Mouse (Mus musculus): ENCODE data around the gene Gpc6. TPM values are rescaled to one million over a fixed set of nuclear protein-coding genes. Genes with fewer than 3 reads are reported as not detected.
A peak's percentile ranks its signal among the peaks of the same experiment; 100 is the strongest.

Gpc6 gene
- polyA plus RNA-seq, 1 experiment from 2014 or later, result 14.5 TPM

DNA sequence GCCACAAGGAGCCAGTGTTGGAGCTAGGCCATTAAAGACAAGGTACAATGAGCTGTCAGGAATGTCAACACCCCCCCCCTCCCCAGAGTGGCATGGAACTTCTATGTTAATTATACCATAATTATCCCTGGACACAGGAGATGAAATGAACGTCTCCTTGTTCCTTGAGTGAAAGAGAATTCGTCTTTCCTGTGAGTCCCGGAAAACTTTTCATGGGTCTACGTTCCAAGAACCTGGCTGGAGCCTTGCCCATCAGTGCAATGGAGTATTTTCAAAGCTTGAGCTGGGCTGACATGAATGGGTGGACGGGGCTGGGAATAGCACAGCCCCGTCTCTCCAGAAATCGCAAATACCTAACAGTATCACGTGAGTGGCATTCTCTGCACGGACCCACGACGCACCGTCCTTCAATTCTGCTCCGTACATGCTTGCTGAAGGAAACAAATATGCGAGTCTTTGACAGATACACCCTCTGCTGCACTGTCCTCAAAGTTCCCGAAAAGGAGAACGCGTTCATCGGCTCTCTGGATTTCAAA is 444.3 kb downstream of the Gpc6 start:
- ATAC-seq (ENCODE audit: insufficient number of reproducible peaks, insufficient read depth, low FRiP score, low read depth), result no peak
- H3K9me3 ChIP-seq (ENCODE audit: control insufficient read depth, low read length), result no peaks in the 10 kb centered on the region
- no peaks in the 10 kb centered on the region for H3K4me1 ChIP-seq (ENCODE audit: control insufficient read depth in 2 of 2, insufficient read depth in 2 of 2, low read length in 2 of 2)
- no peak overlapping the region for H3K27ac ChIP-seq (replicated peaks in 1 of 2; ENCODE audit: control insufficient read depth in 1 of 2, insufficient read depth in 1 of 2, low read depth in 2 of 2, low read length in 2 of 2)
- no peak overlapping the region for H3K4me3 ChIP-seq (ENCODE audit: control insufficient read depth in 1 of 2, insufficient read depth in 1 of 2, low read depth in 1 of 2, low read length in 2 of 2)
- H3K36me3 ChIP-seq (ENCODE audit: control insufficient read depth, insufficient read depth, low read length), result no peaks in the 10 kb centered on the region
- 87% methylated on average over 18 of the region's 18 CpGs for WGBS
- no peak overlapping the region for H3K4me2 ChIP-seq (ENCODE audit: low read length)
- H3K27me3 ChIP-seq (ENCODE audit: control insufficient read depth, insufficient read depth, low read length), result no peaks in the 10 kb centered on the region
- no peak overlapping the region for H3K9ac ChIP-seq (ENCODE audit: low read length)

DNA sequence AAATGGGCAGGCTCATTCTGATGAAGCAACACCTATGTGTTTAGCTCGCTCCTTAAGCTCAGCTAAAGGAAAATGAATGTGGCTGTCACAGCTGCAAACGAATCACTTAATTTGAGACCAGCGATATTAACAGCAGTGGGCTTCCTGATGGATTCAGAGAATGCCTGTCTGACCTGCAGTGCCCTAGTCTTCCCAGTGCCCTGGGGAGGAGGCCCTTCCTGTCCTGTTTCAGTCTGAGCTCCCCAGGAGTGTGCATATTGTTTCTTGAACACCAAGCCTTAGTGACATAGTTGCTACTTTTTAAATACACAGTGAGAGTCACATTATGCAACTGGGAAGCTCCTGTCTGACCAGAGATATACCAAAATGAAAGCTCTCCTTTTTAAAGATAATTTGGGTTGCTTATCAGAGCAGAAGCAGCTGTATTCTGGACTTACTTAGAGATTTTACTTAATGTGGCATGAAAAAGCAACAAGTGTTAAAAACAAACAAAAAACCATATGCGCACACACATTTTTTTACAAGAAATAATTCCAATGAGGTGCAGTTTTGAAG is 451.8 kb downstream of the Gpc6 start:
- Histone ChIP-seq H3K4me1 (ENCODE audit: control insufficient read depth in 2 of 2, insufficient read depth in 2 of 2, low read length in 2 of 2) (no peaks in the 10 kb centered on the region), H3K9ac (ENCODE audit: low read length) (no peak overlapping the region), H3K36me3 (ENCODE audit: control insufficient read depth, insufficient read depth, low read length) (no peaks in the 10 kb centered on the region), H3K4me3 (ENCODE audit: control insufficient read depth in 1 of 2, insufficient read depth in 1 of 2, low read depth in 1 of 2, low read length in 2 of 2) (no peak overlapping the region), H3K27me3 (ENCODE audit: control insufficient read depth, insufficient read depth, low read length) (no peaks in the 10 kb centered on the region), H3K9me3 (ENCODE audit: control insufficient read depth, low read length) (no peaks in the 10 kb centered on the region), H3K27ac (replicated peaks in 1 of 2; ENCODE audit: control insufficient read depth in 1 of 2, insufficient read depth in 1 of 2, low read depth in 2 of 2, low read length in 2 of 2) (no peak overlapping the region), H3K4me2 (ENCODE audit: low read length) (no peak overlapping the region)
- ATAC-seq (ENCODE audit: insufficient number of reproducible peaks, insufficient read depth, low FRiP score, low read depth), result no peak
- WGBS, result 64% methylated on average over 4 of the region's 4 CpGs

DNA sequence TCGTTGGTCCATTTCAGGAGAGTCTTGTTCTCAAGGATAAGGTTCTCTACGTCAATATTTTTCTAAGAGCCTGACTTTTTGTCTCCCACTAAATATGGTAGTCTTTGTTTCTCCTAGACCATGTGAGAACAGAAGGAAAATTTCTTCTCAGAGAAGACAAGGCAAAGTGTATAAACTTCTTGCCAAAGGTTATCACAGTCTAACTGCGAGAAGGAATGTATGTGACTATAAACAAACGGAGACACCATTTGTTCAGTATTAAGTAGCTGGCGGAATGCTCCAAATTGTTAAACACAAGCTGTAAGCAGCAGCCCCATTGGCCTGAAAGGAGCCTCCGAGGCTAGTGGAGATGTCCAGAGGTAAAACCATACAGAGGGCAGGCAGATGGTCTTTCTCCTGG is 454.9 kb downstream of the Gpc6 start:
- H3K4me3 ChIP-seq (ENCODE audit: control insufficient read depth in 1 of 2, insufficient read depth in 1 of 2, low read depth in 1 of 2, low read length in 2 of 2), result no peak overlapping the region
- no peak overlapping the region for H3K4me2 ChIP-seq (ENCODE audit: low read length)
- no peak overlapping the region for H3K9ac ChIP-seq (ENCODE audit: low read length)
- peak; percentile 39; the same call in 1 of the 2 replicates for ATAC-seq (ENCODE audit: insufficient number of reproducible peaks, insufficient read depth, low FRiP score, low read depth)
- peaks cover 0 to 3% of the 10 kb centered on the region in 2 experiments; a peak in 2 of 4 replicates for H3K4me1 ChIP-seq (ENCODE audit: control insufficient read depth in 2 of 2, insufficient read depth in 2 of 2, low read length in 2 of 2)
- no peaks in the 10 kb centered on the region for H3K9me3 ChIP-seq (ENCODE audit: control insufficient read depth, low read length)
- peak overlapping the region in 1 of 2 experiments; percentile 4; a peak in 1 of 4 replicates for H3K27ac ChIP-seq (replicated peaks in 1 of 2; ENCODE audit: control insufficient read depth in 1 of 2, insufficient read depth in 1 of 2, low read depth in 2 of 2, low read length in 2 of 2)
- no peaks in the 10 kb centered on the region for H3K36me3 ChIP-seq (ENCODE audit: control insufficient read depth, insufficient read depth, low read length)
- 54% methylated on average over 6 of the region's 6 CpGs for WGBS
- H3K27me3 ChIP-seq (ENCODE audit: control insufficient read depth, insufficient read depth, low read length), result no peaks in the 10 kb centered on the region

DNA sequence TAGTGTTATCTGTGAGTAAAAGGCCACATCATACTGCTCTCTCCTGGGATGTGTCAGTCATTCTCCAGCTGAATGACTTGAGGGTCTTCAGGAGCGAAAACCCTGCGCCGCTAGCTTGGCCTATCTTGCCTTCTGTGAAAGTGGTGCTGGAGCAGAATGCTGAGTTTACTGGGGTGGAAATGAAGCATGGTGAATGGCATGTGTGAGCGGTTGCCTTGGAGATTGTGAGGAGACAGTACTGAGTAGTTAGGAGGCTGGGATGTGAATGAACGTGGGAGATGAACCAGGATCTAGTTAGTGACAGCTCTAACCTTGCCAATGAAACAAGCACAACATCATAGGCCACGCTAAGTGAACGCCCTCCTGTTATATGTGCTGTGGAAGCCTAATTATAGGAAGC is 458.1 kb downstream of the Gpc6 start:
- no peak overlapping the region for H3K4me3 ChIP-seq (ENCODE audit: control insufficient read depth in 1 of 2, insufficient read depth in 1 of 2, low read depth in 1 of 2, low read length in 2 of 2)
- no peaks in the 10 kb centered on the region for H3K27me3 ChIP-seq (ENCODE audit: control insufficient read depth, insufficient read depth, low read length)
- peak overlapping the region in 1 of 2 experiments; percentile 33; a peak in 3 of 4 replicates for H3K27ac ChIP-seq (replicated peaks in 1 of 2; ENCODE audit: control insufficient read depth in 1 of 2, insufficient read depth in 1 of 2, low read depth in 2 of 2, low read length in 2 of 2)
- ATAC-seq (ENCODE audit: insufficient number of reproducible peaks, insufficient read depth, low FRiP score, low read depth), result no peak
- WGBS, result 84% methylated on average over 7 of the region's 7 CpGs
- no peak overlapping the region for H3K9ac ChIP-seq (ENCODE audit: low read length)
- H3K4me1 ChIP-seq (ENCODE audit: control insufficient read depth in 2 of 2, insufficient read depth in 2 of 2, low read length in 2 of 2), result peaks cover 0 to 3% of the 10 kb centered on the region in 2 experiments; a peak in 2 of 4 replicates
- no peaks in the 10 kb centered on the region for H3K9me3 ChIP-seq (ENCODE audit: control insufficient read depth, low read length)
- H3K4me2 ChIP-seq (ENCODE audit: low read length), result no peak overlapping the region
- no peaks in the 10 kb centered on the region for H3K36me3 ChIP-seq (ENCODE audit: control insufficient read depth, insufficient read depth, low read length)

DNA sequence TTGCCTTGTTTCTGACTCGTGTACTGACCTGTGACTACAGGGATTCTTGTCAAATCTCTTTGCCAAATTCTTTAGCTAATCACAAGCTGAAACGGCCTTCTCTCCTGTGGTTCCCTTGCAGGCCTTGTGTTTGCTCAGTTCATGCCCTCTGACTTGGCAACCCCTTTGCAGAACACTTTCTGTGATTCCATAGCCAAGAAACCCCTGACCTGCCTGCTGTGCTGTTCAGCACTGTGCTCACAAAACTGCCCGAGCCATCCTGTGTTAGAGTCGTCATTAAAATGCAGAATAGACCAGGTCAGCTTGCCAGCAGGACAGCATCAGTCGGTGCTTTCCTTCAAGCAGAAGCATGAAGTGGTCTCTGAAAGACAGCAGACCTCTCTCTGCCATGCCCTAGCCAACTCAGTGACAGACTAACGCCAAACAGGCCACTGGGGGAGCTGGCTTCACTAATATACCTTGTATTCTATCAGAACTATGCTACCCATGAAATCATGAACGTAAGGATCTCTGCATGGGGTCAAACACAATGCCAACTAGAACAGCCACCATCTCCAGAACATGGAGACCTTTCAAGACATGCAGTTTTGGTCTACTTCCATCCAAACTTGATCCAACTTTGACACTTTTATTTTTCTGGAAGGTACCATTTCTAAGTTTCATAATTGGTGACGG is 459.1 kb downstream of the Gpc6 start:
- Histone ChIP-seq H3K4me3 (ENCODE audit: control insufficient read depth in 1 of 2, insufficient read depth in 1 of 2, low read depth in 1 of 2, low read length in 2 of 2) (no peak overlapping the region), H3K9ac (ENCODE audit: low read length) (no peak overlapping the region), H3K9me3 (ENCODE audit: control insufficient read depth, low read length) (no peaks in the 10 kb centered on the region), H3K4me2 (ENCODE audit: low read length) (no peak overlapping the region), H3K27me3 (ENCODE audit: control insufficient read depth, insufficient read depth, low read length) (no peaks in the 10 kb centered on the region), H3K36me3 (ENCODE audit: control insufficient read depth, insufficient read depth, low read length) (no peaks in the 10 kb centered on the region), H3K4me1 (ENCODE audit: control insufficient read depth in 2 of 2, insufficient read depth in 2 of 2, low read length in 2 of 2) (peaks cover 0 to 3% of the 10 kb centered on the region in 2 experiments; a peak in 2 of 4 replicates), H3K27ac (replicated peaks in 1 of 2; ENCODE audit: control insufficient read depth in 1 of 2, insufficient read depth in 1 of 2, low read depth in 2 of 2, low read length in 2 of 2) (peak overlapping the region; percentile 15 to 27; a peak in 1 of 4 replicates)
- 50% methylated on average over 8 of the region's 8 CpGs for WGBS
- ATAC-seq (ENCODE audit: insufficient number of reproducible peaks, insufficient read depth, low FRiP score, low read depth), result no peak

DNA sequence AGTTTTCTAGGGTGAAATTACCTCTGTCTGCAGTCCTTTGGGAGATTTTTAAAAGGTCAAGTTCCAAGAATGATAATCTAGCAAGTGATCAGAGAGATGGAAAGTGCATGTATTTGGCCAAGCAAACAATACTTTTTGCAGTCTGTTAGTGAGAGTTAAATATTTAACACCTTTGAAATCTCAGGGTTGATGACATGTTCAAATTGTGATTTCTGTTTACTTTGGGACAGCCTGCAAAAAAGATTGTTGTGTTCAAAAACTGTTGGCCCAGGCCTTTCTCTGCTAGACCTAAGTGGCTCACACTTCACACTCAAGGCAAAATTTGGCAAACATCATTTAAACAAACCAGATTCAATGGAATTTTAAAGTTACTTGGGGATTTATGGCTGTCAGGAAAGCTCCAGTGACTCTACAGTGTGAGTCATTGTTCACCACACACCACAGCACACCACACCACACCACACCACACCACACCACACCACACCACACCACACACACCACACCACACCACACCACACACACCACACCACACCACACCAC is 460.7 kb downstream of the Gpc6 start:
- Histone ChIP-seq H3K9me3 (ENCODE audit: control insufficient read depth, low read length) (no peaks in the 10 kb centered on the region), H3K27ac (replicated peaks in 1 of 2; ENCODE audit: control insufficient read depth in 1 of 2, insufficient read depth in 1 of 2, low read depth in 2 of 2, low read length in 2 of 2) (no peak overlapping the region), H3K4me1 (ENCODE audit: control insufficient read depth in 2 of 2, insufficient read depth in 2 of 2, low read length in 2 of 2) (peaks cover 0 to 3% of the 10 kb centered on the region in 2 experiments; a peak in 2 of 4 replicates), H3K9ac (ENCODE audit: low read length) (no peak overlapping the region), H3K27me3 (ENCODE audit: control insufficient read depth, insufficient read depth, low read length) (no peaks in the 10 kb centered on the region), H3K36me3 (ENCODE audit: control insufficient read depth, insufficient read depth, low read length) (no peaks in the 10 kb centered on the region), H3K4me2 (ENCODE audit: low read length) (no peak overlapping the region), H3K4me3 (ENCODE audit: control insufficient read depth in 1 of 2, insufficient read depth in 1 of 2, low read depth in 1 of 2, low read length in 2 of 2) (no peak overlapping the region)
- no peak for ATAC-seq (ENCODE audit: insufficient number of reproducible peaks, insufficient read depth, low FRiP score, low read depth)

DNA sequence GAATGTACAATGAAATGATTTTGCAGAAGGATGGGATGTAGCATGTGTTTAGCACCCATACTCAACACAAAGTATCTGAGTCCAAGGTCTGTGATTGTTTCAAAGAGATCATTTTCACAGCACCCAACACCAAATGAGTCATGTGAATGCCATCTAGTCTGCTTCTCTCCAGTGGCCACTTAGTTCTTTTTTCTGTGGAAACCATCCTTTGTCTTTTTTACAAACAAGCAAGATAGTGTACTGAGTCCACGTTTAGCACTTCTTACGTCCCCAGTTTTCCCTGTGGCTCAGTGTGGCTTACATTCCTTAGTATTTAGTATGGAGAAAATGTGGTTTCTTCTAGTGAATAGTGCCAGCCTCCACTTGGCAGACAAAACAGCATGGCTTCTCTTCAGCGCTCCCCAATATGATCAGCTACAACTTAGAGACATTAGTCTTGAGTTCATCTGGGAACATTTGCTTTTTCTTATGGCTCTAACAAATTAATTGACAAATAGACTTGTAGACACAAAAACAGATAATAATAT is 465.7 kb downstream of the Gpc6 start:
- WGBS, result 86% methylated on average over 3 of the region's 3 CpGs

More for the DNA sequence above, 465.7 kb downstream of the Gpc6 start:
- Histone ChIP-seq H3K27me3 (ENCODE audit: control insufficient read depth, insufficient read depth, low read length) (no peaks in the 10 kb centered on the region), H3K4me1 (ENCODE audit: control insufficient read depth in 2 of 2, insufficient read depth in 2 of 2, low read length in 2 of 2) (no peaks in the 10 kb centered on the region), H3K4me2 (ENCODE audit: low read length) (no peak overlapping the region), H3K9ac (ENCODE audit: low read length) (no peak overlapping the region), H3K4me3 (ENCODE audit: control insufficient read depth in 1 of 2, insufficient read depth in 1 of 2, low read depth in 1 of 2, low read length in 2 of 2) (no peak overlapping the region), H3K36me3 (ENCODE audit: control insufficient read depth, insufficient read depth, low read length) (no peaks in the 10 kb centered on the region), H3K27ac (replicated peaks in 1 of 2; ENCODE audit: control insufficient read depth in 1 of 2, insufficient read depth in 1 of 2, low read depth in 2 of 2, low read length in 2 of 2) (no peak overlapping the region), H3K9me3 (ENCODE audit: control insufficient read depth, low read length) (no peaks in the 10 kb centered on the region)
- no peak for ATAC-seq (ENCODE audit: insufficient number of reproducible peaks, insufficient read depth, low FRiP score, low read depth)

Measured in heart, embryonic 14.5 days (tissue).